Mouse (Mus musculus): ENCODE measurements around the gene Dab2. TPM values are rescaled to one million over a fixed set of nuclear protein-coding genes. Genes with fewer than 3 reads are reported as not detected.

Dab2 gene
- polyA plus RNA-seq, 1 experiment from 2014 or later = 64.2 TPM

- H3K27me3 ChIP-seq (ENCODE audit: control insufficient read depth, insufficient read depth, low read length) = no peaks in the 10 kb centered on the region
- H3K9ac ChIP-seq (ENCODE audit: low read depth, low read length) = no peak overlapping the region
- 0 out of 2 replicates have a peak, but pooled peaks cover 4% of the 10 kb centered on the region for H3K4me1 ChIP-seq (ENCODE audit: control insufficient read depth, insufficient read depth, low read length)
- ATAC-seq (ENCODE audit: low FRiP score, low TSS enrichment) = no peak
- no peak overlapping the region for H3K4me2 ChIP-seq (replicated peaks; ENCODE audit: low read depth, low read length)
- WGBS = 85% methylated on average over 2 of the region's 2 CpGs
- no peak overlapping the region for H3K27ac ChIP-seq (ENCODE audit: low read depth, low read length)
- no peak overlapping the region for H3K4me3 ChIP-seq (ENCODE audit: low read length)
- no peaks in the 10 kb centered on the region for H3K36me3 ChIP-seq (ENCODE audit: control insufficient read depth, insufficient read depth, low read length)
- H3K9me3 ChIP-seq (ENCODE audit: control insufficient read depth, low read length) = no peaks in the 10 kb centered on the region
Measured at GRCm38 (mm10) chr15:6444452-6444851, 144.9 kb downstream of the Dab2 start.

DNA sequence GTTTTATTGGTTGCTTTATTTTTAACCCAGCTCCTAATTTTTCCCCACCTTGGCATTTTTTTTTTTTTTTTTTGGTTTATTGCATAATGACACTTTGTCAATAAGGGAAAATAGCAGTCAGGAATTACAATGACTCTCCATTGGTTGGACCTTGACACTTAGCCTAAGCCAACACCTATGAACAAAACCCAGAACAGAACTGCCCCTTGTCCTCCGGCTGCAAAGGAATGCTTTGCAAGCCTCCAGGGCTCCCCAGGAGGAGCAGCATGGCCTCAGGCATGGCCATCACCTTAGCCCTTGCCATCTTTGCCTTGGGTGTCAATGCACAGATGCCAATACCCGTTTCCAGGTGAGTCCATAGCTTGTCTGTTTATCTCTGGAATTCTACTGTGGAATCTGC lies 145.5 kb downstream of the Dab2 start, which contains the start of gene C9:
Gene C9, plus strand, starts transcription at position 193 of the 400 bp plus-strand sequence.
- Histone ChIP-seq H3K9me3 (ENCODE audit: control insufficient read depth, low read length) (no peaks in the 10 kb centered on the region), H3K9ac (ENCODE audit: low read depth, low read length) (no peak within 1 kb of the TSS), H3K4me2 (replicated peaks; ENCODE audit: low read depth, low read length) (no peak within 1 kb of the TSS), H3K4me3 (ENCODE audit: low read length) (no peak within 1 kb of the TSS), H3K36me3 (ENCODE audit: control insufficient read depth, insufficient read depth, low read length) (no peaks in the 10 kb centered on the region), H3K27ac (ENCODE audit: low read depth, low read length) (no peak within 1 kb of the TSS), H3K27me3 (ENCODE audit: control insufficient read depth, insufficient read depth, low read length) (no peaks in the 10 kb centered on the region), H3K4me1 (ENCODE audit: control insufficient read depth, insufficient read depth, low read length) (0 out of 2 replicates have a peak, but pooled peaks cover 4% of the 10 kb centered on the region)
- ATAC-seq (ENCODE audit: low FRiP score, low TSS enrichment) = no peak
- 76% methylated on average over 2 of the region's 2 CpGs for WGBS

DNA sequence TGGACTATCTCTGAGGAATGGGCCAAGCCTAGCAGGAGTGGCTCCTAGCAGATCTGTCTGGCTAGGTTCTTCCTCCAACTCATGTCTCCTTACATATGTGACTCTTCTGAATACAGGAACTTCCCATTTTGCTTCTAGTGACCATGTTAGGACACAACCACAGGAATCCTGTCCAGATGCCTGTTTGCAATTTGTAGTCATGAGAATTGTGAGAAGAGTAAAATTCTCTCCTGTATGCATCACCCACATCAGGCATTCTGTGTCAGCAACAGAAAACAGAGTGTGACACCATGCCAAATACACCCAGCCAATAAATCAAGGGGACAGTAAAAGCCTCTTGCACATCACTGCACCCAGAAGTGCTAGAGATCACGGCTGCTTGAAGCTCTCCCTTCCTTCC lies 146.6 kb downstream of the Dab2 start:
- no peaks in the 10 kb centered on the region for H3K27me3 ChIP-seq (ENCODE audit: control insufficient read depth, insufficient read depth, low read length)
- no peak overlapping the region for H3K9ac ChIP-seq (ENCODE audit: low read depth, low read length)
- H3K9me3 ChIP-seq (ENCODE audit: control insufficient read depth, low read length) = no peaks in the 10 kb centered on the region
- no peak overlapping the region for H3K27ac ChIP-seq (ENCODE audit: low read depth, low read length)
- 48% methylated on average over 1 of the region's 1 CpGs for whole genome bisulfite sequencing
- H3K4me1 ChIP-seq (ENCODE audit: control insufficient read depth, insufficient read depth, low read length) = 0 out of 2 replicates have a peak, but pooled peaks cover 4% of the 10 kb centered on the region
- H3K4me3 ChIP-seq (ENCODE audit: low read length) = no peak overlapping the region
- no peak overlapping the region for H3K4me2 ChIP-seq (replicated peaks; ENCODE audit: low read depth, low read length)
- ATAC-seq (ENCODE audit: low FRiP score, low TSS enrichment) = no peak
- H3K36me3 ChIP-seq (ENCODE audit: control insufficient read depth, insufficient read depth, low read length) = no peaks in the 10 kb centered on the region

DNA sequence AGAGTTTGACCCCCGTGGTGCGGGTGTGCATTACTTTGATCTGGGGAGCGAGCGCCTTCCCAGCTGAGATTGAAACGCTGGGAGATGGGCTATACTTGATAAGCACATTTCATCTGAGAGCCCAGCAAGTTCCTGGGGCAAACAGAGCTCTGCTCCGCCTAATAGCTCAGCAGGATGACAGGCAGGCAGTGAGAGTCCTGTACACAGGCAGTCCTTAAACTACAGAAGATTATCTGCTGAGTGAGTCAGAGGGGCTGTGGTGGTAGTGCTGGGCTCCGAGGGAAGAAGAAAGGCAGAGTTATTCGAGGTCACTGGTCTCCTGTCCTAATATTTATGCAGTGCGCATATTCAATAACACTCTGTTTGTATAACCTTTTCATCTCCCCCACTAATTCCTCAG lies 149.3 kb downstream of the Dab2 start:
- H3K4me1 ChIP-seq (ENCODE audit: control insufficient read depth, insufficient read depth, low read length) = 0 out of 2 replicates have a peak, but pooled peaks cover 4% of the 10 kb centered on the region
- no peak overlapping the region for H3K4me2 ChIP-seq (replicated peaks; ENCODE audit: low read depth, low read length)
- H3K27me3 ChIP-seq (ENCODE audit: control insufficient read depth, insufficient read depth, low read length) = no peaks in the 10 kb centered on the region
- no peak overlapping the region for H3K4me3 ChIP-seq (ENCODE audit: low read length)
- H3K36me3 ChIP-seq (ENCODE audit: control insufficient read depth, insufficient read depth, low read length) = no peaks in the 10 kb centered on the region
- WGBS = 22% methylated on average over 9 of the region's 9 CpGs
- 0 out of 2 replicates have a peak, but pooled peaks have one; percentile 28 for ATAC-seq (ENCODE audit: low FRiP score, low TSS enrichment)
- no peaks in the 10 kb centered on the region for H3K9me3 ChIP-seq (ENCODE audit: control insufficient read depth, low read length)
- H3K9ac ChIP-seq (ENCODE audit: low read depth, low read length) = no peak overlapping the region
- H3K27ac ChIP-seq (ENCODE audit: low read depth, low read length) = no peak overlapping the region

DNA sequence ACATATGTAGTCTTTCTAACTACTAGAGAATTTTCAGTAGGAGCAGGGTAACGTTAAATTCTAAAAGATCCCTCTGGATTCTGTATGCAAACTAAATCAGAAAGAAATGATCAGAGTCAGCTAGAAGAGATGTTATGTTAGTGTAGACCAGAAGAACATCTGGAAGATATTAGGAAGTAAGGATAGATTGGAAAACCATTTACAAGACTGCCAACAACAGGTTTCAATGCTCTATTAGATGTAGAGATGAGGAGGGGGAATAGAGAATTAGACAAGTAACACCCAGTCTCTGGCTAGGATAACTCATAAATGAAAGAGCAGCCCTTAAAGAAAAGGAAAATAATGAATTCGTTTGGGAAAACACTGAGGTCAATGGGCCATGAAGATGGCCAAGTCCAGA lies 154.9 kb downstream of the Dab2 start:
- Histone ChIP-seq H3K4me2 (replicated peaks; ENCODE audit: low read depth, low read length) (no peak overlapping the region), H3K27me3 (ENCODE audit: control insufficient read depth, insufficient read depth, low read length) (no peaks in the 10 kb centered on the region), H3K9me3 (ENCODE audit: control insufficient read depth, low read length) (no peaks in the 10 kb centered on the region), H3K4me3 (ENCODE audit: low read length) (no peak overlapping the region), H3K36me3 (ENCODE audit: control insufficient read depth, insufficient read depth, low read length) (no peaks in the 10 kb centered on the region), H3K4me1 (ENCODE audit: control insufficient read depth, insufficient read depth, low read length) (no peaks in the 10 kb centered on the region), H3K9ac (ENCODE audit: low read depth, low read length) (no peak overlapping the region), H3K27ac (ENCODE audit: low read depth, low read length) (no peak overlapping the region)
- 65% methylated on average over 2 of the region's 2 CpGs for WGBS
- no peak for ATAC-seq (ENCODE audit: low FRiP score, low TSS enrichment)

DNA sequence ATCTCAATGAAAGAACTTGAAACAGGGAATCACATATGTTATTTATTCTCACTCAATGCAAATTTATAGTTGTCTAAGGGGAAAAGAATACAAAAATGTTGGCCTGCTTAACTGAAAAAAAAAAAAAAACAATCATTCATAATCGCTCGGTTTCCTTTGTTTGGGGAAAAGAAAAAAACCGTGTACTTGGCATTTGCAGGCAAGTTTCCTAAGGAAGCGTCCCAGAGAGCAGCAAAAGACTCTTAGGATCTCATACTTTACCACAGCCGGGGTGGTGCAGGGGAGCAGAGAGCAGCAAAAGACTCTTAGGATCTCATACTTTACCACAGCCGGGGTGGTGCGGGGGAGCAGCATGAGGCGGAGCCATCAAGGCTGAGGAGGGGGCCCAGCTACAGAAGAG lies 161.8 kb downstream of the Dab2 start:
- WGBS = 70% methylated on average over 8 of the region's 8 CpGs
- Histone ChIP-seq H3K9ac (ENCODE audit: low read depth, low read length) (no peak overlapping the region), H3K36me3 (ENCODE audit: control insufficient read depth, insufficient read depth, low read length) (no peaks in the 10 kb centered on the region), H3K4me3 (ENCODE audit: low read length) (no peak overlapping the region), H3K4me2 (replicated peaks; ENCODE audit: low read depth, low read length) (no peak overlapping the region), H3K9me3 (ENCODE audit: control insufficient read depth, low read length) (no peaks in the 10 kb centered on the region), H3K27me3 (ENCODE audit: control insufficient read depth, insufficient read depth, low read length) (no peaks in the 10 kb centered on the region), H3K27ac (ENCODE audit: low read depth, low read length) (no peak overlapping the region), H3K4me1 (ENCODE audit: control insufficient read depth, insufficient read depth, low read length) (no peaks in the 10 kb centered on the region)
- ATAC-seq (ENCODE audit: low FRiP score, low TSS enrichment) = no peak

GRCm38 (mm10) chr15:6463361-6463923 lies 163.9 kb downstream of the Dab2 start:
- H3K27ac ChIP-seq (ENCODE audit: low read depth, low read length) = no peak overlapping the region
- no peak for ATAC-seq (ENCODE audit: low FRiP score, low TSS enrichment)
- H3K4me3 ChIP-seq (ENCODE audit: low read length) = no peak overlapping the region
- H3K9ac ChIP-seq (ENCODE audit: low read depth, low read length) = no peak overlapping the region
- H3K9me3 ChIP-seq (ENCODE audit: control insufficient read depth, low read length) = no peaks in the 10 kb centered on the region
- no peaks in the 10 kb centered on the region for H3K36me3 ChIP-seq (ENCODE audit: control insufficient read depth, insufficient read depth, low read length)
- H3K27me3 ChIP-seq (ENCODE audit: control insufficient read depth, insufficient read depth, low read length) = no peaks in the 10 kb centered on the region
- no peak overlapping the region for H3K4me2 ChIP-seq (replicated peaks; ENCODE audit: low read depth, low read length)
- WGBS = 90% methylated on average over 3 of the region's 3 CpGs
- no peaks in the 10 kb centered on the region for H3K4me1 ChIP-seq (ENCODE audit: control insufficient read depth, insufficient read depth, low read length)

DNA sequence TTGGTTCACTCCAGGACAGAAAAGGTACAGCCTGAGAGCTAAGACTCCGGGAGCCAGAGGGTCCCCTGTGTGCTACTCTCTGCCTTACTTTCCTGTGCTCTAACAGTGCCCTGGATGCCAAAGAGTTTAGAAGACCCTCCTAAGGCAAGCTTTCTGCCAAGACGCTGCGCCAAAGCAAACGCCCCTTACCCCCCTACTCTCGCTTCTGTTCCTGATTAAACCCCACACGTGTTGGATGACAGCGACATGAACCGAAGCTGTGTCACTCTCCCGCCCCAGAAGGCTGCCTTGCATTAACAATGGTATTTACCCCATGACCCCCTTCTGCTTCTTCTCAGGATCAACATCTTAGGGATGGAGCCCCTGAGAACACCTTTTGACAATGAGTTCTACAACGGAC lies 167.4 kb downstream of the Dab2 start:
- H3K4me3 ChIP-seq (ENCODE audit: low read length) = no peak overlapping the region
- no peaks in the 10 kb centered on the region for H3K4me1 ChIP-seq (ENCODE audit: control insufficient read depth, insufficient read depth, low read length)
- no peaks in the 10 kb centered on the region for H3K9me3 ChIP-seq (ENCODE audit: control insufficient read depth, low read length)
- no peaks in the 10 kb centered on the region for H3K36me3 ChIP-seq (ENCODE audit: control insufficient read depth, insufficient read depth, low read length)
- WGBS = 83% methylated on average over 10 of the region's 10 CpGs
- H3K27me3 ChIP-seq (ENCODE audit: control insufficient read depth, insufficient read depth, low read length) = no peaks in the 10 kb centered on the region
- no peak overlapping the region for H3K27ac ChIP-seq (ENCODE audit: low read depth, low read length)
- no peak overlapping the region for H3K9ac ChIP-seq (ENCODE audit: low read depth, low read length)
- no peak overlapping the region for H3K4me2 ChIP-seq (replicated peaks; ENCODE audit: low read depth, low read length)
- no peak for ATAC-seq (ENCODE audit: low FRiP score, low TSS enrichment)

- Histone ChIP-seq H3K9ac (ENCODE audit: low read depth, low read length) (no peak overlapping the region), H3K36me3 (ENCODE audit: control insufficient read depth, insufficient read depth, low read length) (no peaks in the 10 kb centered on the region), H3K9me3 (ENCODE audit: control insufficient read depth, low read length) (no peaks in the 10 kb centered on the region), H3K4me1 (ENCODE audit: control insufficient read depth, insufficient read depth, low read length) (no peaks in the 10 kb centered on the region), H3K27me3 (ENCODE audit: control insufficient read depth, insufficient read depth, low read length) (no peaks in the 10 kb centered on the region), H3K4me3 (ENCODE audit: low read length) (no peak overlapping the region), H3K27ac (ENCODE audit: low read depth, low read length) (no peak overlapping the region), H3K4me2 (replicated peaks; ENCODE audit: low read depth, low read length) (no peak overlapping the region)
- WGBS = 89% methylated on average over 1 of the region's 1 CpGs
- ATAC-seq (ENCODE audit: low FRiP score, low TSS enrichment) = no peak
Measured at GRCm38 (mm10) chr15:6468845-6469244, 169.3 kb downstream of the Dab2 start.

Measured in kidney, embryonic 14.5 days (tissue).